Mouse (Mus musculus): ENCODE measurements around the gene Gm11273. TPM values are rescaled to one million over a fixed set of nuclear protein-coding genes. Genes with fewer than 3 reads are reported as not detected.

The Gm11273 gene
- total RNA-seq, 1 experiment, result 35.7 TPM

GRCm38 (mm10) chr13:21454133-21454532 is 47.1 kb downstream of the Gm11273 start:
- TF ChIP-seq HCFC1 (IDR thresholded peaks at IDR 0.05; ENCODE audit: borderline replicate concordance, insufficient read depth, low read length) (no peak), MAFK (IDR thresholded peaks at IDR 0.05; ENCODE audit: insufficient read depth, low read depth, low read length) (no peak), ZC3H11A (IDR thresholded peaks at IDR 0.05; ENCODE audit: borderline replicate concordance, low read depth, low read length) (no peak), CHD2 (IDR thresholded peaks at IDR 0.05; ENCODE audit: low read depth, low read length) (no peak), ZNF384 (IDR thresholded peaks at IDR 0.05; ENCODE audit: low read depth, low read length) (no peak)
- no peaks in the 10 kb centered on the region for H3K9me3 ChIP-seq (ENCODE audit: control insufficient read depth, insufficient read depth, low read depth, low read length)
- in situ Hi-C loops (cut with MboI; ENCODE audit: low sequenced_read_pairs in 2 of 2, unreplicated experiment in 2 of 2), result no loop called here
- no peak for DNase-seq (ENCODE audit: low read depth, low spot score)
- H3K36me3 ChIP-seq (ENCODE audit: control insufficient read depth, insufficient read depth, low read length, poor library complexity, severe bottlenecking), result no peaks in the 10 kb centered on the region
- H3K27ac ChIP-seq (ENCODE audit: insufficient read depth, low read depth, low read length, poor library complexity, severe bottlenecking), result no peak overlapping the region
- H3K4me1 ChIP-seq (ENCODE audit: control insufficient read depth in 2 of 2, insufficient read depth in 2 of 2, low read length in 2 of 2, poor library complexity in 1 of 2), result no peaks in the 10 kb centered on the region; a peak in 1 of 4 replicates
- no peak overlapping the region; a peak in 1 of 4 replicates for H3K4me3 ChIP-seq (ENCODE audit: insufficient read depth in 1 of 2, low read depth in 1 of 2, low read length in 2 of 2, poor library complexity in 1 of 2, severe bottlenecking in 1 of 2)
- no peak overlapping the region for H3K9ac ChIP-seq (ENCODE audit: insufficient read depth, low read depth, low read length, poor library complexity, severe bottlenecking)

- Histone ChIP-seq H3K9ac (ENCODE audit: insufficient read depth, low read depth, low read length, poor library complexity, severe bottlenecking) (peak within 1 kb of the TSS; percentile 97), H3K4me3 (ENCODE audit: insufficient read depth in 1 of 2, low read depth in 1 of 2, low read length in 2 of 2, poor library complexity in 1 of 2, severe bottlenecking in 1 of 2) (peak within 1 kb of the TSS; percentile 95 to 97), H3K9me3 (ENCODE audit: control insufficient read depth, insufficient read depth, low read depth, low read length) (no peaks in the 10 kb centered on the region), H3K4me1 (ENCODE audit: control insufficient read depth in 2 of 2, insufficient read depth in 2 of 2, low read length in 2 of 2, poor library complexity in 1 of 2) (no peaks in the 10 kb centered on the region; a peak in 1 of 4 replicates), H3K27ac (ENCODE audit: insufficient read depth, low read depth, low read length, poor library complexity, severe bottlenecking) (no peak within 1 kb of the TSS), H3K36me3 (ENCODE audit: control insufficient read depth, insufficient read depth, low read length, poor library complexity, severe bottlenecking) (no peaks in the 10 kb centered on the region)
- DNase-seq (ENCODE audit: low read depth, low spot score), result peak; percentile 80
- peak; percentile 70; the same call in 1 of the 2 replicates for TF ChIP-seq HCFC1 (IDR thresholded peaks at IDR 0.05; ENCODE audit: borderline replicate concordance, insufficient read depth, low read length)
- TF ChIP-seq ZNF384 (IDR thresholded peaks at IDR 0.05; ENCODE audit: low read depth, low read length), result no peak
- in situ Hi-C loops (cut with MboI; ENCODE audit: low sequenced_read_pairs in 2 of 2, unreplicated experiment in 2 of 2), result no loop called here
Observed at GRCm38 (mm10) chr13:21453449-21453848, 47.8 kb downstream of the Gm11273 start, which contains the start of gene Zscan26. Zscan26 (minus strand) TSS chr13:21453730.

GRCm38 (mm10) chr13:21453042-21453441 is 48.2 kb downstream of the Gm11273 start:
- Histone ChIP-seq H3K4me1 (ENCODE audit: control insufficient read depth in 2 of 2, insufficient read depth in 2 of 2, low read length in 2 of 2, poor library complexity in 1 of 2) (peaks cover 0 to 1% of the 10 kb centered on the region in 2 experiments; a peak in 1 of 4 replicates), H3K9me3 (ENCODE audit: control insufficient read depth, insufficient read depth, low read depth, low read length) (no peaks in the 10 kb centered on the region), H3K27ac (ENCODE audit: insufficient read depth, low read depth, low read length, poor library complexity, severe bottlenecking) (no peak overlapping the region), H3K4me3 (ENCODE audit: insufficient read depth in 1 of 2, low read depth in 1 of 2, low read length in 2 of 2, poor library complexity in 1 of 2, severe bottlenecking in 1 of 2) (peak overlapping the region; percentile 95 to 97), H3K36me3 (ENCODE audit: control insufficient read depth, insufficient read depth, low read length, poor library complexity, severe bottlenecking) (peaks cover 3% of the 10 kb centered on the region), H3K9ac (ENCODE audit: insufficient read depth, low read depth, low read length, poor library complexity, severe bottlenecking) (peak overlapping the region; percentile 97)
- in situ Hi-C loops (cut with MboI; ENCODE audit: low sequenced_read_pairs in 2 of 2, unreplicated experiment in 2 of 2), result no loop called here
- no peak for DNase-seq (ENCODE audit: low read depth, low spot score)
- TF ChIP-seq ZC3H11A (IDR thresholded peaks at IDR 0.05; ENCODE audit: borderline replicate concordance, low read depth, low read length), result no peak
- TF ChIP-seq HCFC1 (IDR thresholded peaks at IDR 0.05; ENCODE audit: borderline replicate concordance, insufficient read depth, low read length), result no peak
- no peak for TF ChIP-seq CHD2 (IDR thresholded peaks at IDR 0.05; ENCODE audit: low read depth, low read length)

Other genes with a start within 250 kb of the Gm11273 start
- not detected in 2 replicates for gene Gpx5, start 208.7 kb downstream of the Gm11273 start, total RNA-seq (2012; rRNA removed)
- gene Gpx6, start 189.3 kb downstream of the Gm11273 start, total RNA-seq (2012; rRNA removed), result 2.1 and 2.2 TPM in 2 replicates
- gene Olfr1367, start 154.5 kb downstream of the Gm11273 start, total RNA-seq (2012; rRNA removed), result not detected in 2 replicates
- gene Zscan12, start 138.6 kb downstream of the Gm11273 start, total RNA-seq (2012; rRNA removed), result 7.1 and 10.4 TPM in 2 replicates
- gene Zkscan3, start 98.7 kb downstream of the Gm11273 start, total RNA-seq (2012; rRNA removed), result 20.4 and 21.7 TPM in 2 replicates
- gene Pgbd1, start 60.4 kb downstream of the Gm11273 start, total RNA-seq (2012; rRNA removed), result 1.2 and 1.5 TPM in 2 replicates
- gene Zscan26, start 47.7 kb downstream of the Gm11273 start, total RNA-seq (2012; rRNA removed), result 22.9 and 25.8 TPM in 2 replicates
- gene Nkapl, start 32.9 kb downstream of the Gm11273 start, total RNA-seq (2012; rRNA removed), result 0.58 and 0.98 TPM in 2 replicates
- gene Zkscan4, start 22.5 kb downstream of the Gm11273 start, total RNA-seq (2012; rRNA removed), result 0.31 and 0.79 TPM in 2 replicates
- gene Gm10065, start 22.0 kb downstream of the Gm11273 start, total RNA-seq (2012; rRNA removed), result not detected in 2 replicates
- 0.11 and 0.31 TPM in 2 replicates for gene AK157302, start 6.2 kb downstream of the Gm11273 start, total RNA-seq (2012; rRNA removed)
- gene Zkscan8, start 29.7 kb upstream of the Gm11273 start, total RNA-seq (2012; rRNA removed), result 9.2 and 16.1 TPM in 2 replicates
- gene Olfr1366, start 41.4 kb upstream of the Gm11273 start, total RNA-seq (2012; rRNA removed), result not detected in 2 replicates
- gene Olfr1535, start 58.5 kb upstream of the Gm11273 start, total RNA-seq (2012; rRNA removed), result not detected in 2 replicates
- not detected in 2 replicates for gene Olfr1364, start 80.3 kb upstream of the Gm11273 start, total RNA-seq (2012; rRNA removed)
- not detected in 2 replicates for gene Olfr1362, start 112.6 kb upstream of the Gm11273 start, total RNA-seq (2012; rRNA removed)
- gene Olfr11, start 141.1 kb upstream of the Gm11273 start, total RNA-seq (2012; rRNA removed), result 0.13 TPM in 1 of 2 replicates, not detected in the other
- gene Olfr1361, start 162.0 kb upstream of the Gm11273 start, total RNA-seq (2012; rRNA removed), result not detected in 2 replicates
- gene Olfr1360, start 176.0 kb upstream of the Gm11273 start, total RNA-seq (2012; rRNA removed), result not detected in 2 replicates
- gene Olfr1359, start 196.7 kb upstream of the Gm11273 start, total RNA-seq (2012; rRNA removed), result not detected in 2 replicates
- gene Hist1h2bl, start 214.7 kb upstream of the Gm11273 start, total RNA-seq (2012; rRNA removed), result 1,275 and 1,694 TPM in 2 replicates
- 1,685 and 2,304 TPM in 2 replicates for gene Hist1h2ai, start 215.0 kb upstream of the Gm11273 start, total RNA-seq (2012; rRNA removed)
- 2,227 and 2,394 TPM in 2 replicates for gene Hist1h3h, start 216.2 kb upstream of the Gm11273 start, total RNA-seq (2012; rRNA removed)
- 468 and 757 TPM in 2 replicates for gene Hist1h2bm, start 220.6 kb upstream of the Gm11273 start, total RNA-seq (2012; rRNA removed)
- 158 and 260 TPM in 2 replicates for gene Hist1h4j, start 233.6 kb upstream of the Gm11273 start, total RNA-seq (2012; rRNA removed)
- gene Hist1h4k, start 249.1 kb upstream of the Gm11273 start, total RNA-seq (2012; rRNA removed), result 2,674 and 2,766 TPM in 2 replicates

Data from ES-E14 (cell line).